Mouse (Mus musculus): ENCODE results near the gene Trp53rkb. TPM values are rescaled to one million over a fixed set of nuclear protein-coding genes. Genes with fewer than 3 reads are reported as not detected.
"Not testable (repeated sequence)": the region's sequence is repeated elsewhere in the genome, so short reads cannot be mapped to it uniquely, and the experiment has no call there.

The Trp53rkb gene
- 10 to 100 TPM in 1 of 2 experiments, 1 to 10 TPM in 1; 7.7 to 12.1 TPM for total RNA-seq (2021)

- no peak for DNase-seq
- intact Hi-C loops (cut with DNase I): no loop called here
Measured at GRCm38 (mm10) chr2:166792355-166792754, at the start of gene Trp53rkb. TSS of gene Trp53rkb (plus strand) at chr2:166792531.

DNA sequence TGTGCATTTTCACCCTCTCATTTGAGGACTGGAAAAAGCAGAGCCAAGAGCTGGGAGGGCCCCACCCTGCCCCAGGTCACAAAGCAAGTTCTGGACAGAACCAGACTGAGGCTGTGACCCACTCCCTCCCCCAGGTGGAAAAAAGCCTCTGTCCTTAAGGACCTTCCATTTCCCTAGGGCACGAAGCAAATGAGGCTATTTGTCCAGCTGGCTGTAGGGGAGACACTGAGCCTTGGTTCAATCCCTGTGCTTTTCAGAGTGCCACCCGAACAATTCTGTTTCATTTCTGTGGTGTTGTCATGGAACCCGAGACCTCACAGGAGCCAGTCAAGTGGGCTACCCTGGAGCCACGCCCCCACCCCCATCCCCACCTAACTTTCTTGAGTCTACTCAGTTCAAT lies 48.8 kb upstream of the Trp53rkb start:
- DNase-seq: no peak

GRCm38 (mm10) chr2:166744433-166744832 lies 47.9 kb upstream of the Trp53rkb start:
- peak; percentile 41 for DNase-seq
- intact Hi-C loops (cut with DNase I): no loop called here

More for the DNA sequence above, 48.8 kb upstream of the Trp53rkb start:
- intact Hi-C loops (cut with DNase I): no loop called here

- DNase-seq: no peak
Measured at GRCm38 (mm10) chr2:166745849-166746248, 46.5 kb upstream of the Trp53rkb start.

DNA sequence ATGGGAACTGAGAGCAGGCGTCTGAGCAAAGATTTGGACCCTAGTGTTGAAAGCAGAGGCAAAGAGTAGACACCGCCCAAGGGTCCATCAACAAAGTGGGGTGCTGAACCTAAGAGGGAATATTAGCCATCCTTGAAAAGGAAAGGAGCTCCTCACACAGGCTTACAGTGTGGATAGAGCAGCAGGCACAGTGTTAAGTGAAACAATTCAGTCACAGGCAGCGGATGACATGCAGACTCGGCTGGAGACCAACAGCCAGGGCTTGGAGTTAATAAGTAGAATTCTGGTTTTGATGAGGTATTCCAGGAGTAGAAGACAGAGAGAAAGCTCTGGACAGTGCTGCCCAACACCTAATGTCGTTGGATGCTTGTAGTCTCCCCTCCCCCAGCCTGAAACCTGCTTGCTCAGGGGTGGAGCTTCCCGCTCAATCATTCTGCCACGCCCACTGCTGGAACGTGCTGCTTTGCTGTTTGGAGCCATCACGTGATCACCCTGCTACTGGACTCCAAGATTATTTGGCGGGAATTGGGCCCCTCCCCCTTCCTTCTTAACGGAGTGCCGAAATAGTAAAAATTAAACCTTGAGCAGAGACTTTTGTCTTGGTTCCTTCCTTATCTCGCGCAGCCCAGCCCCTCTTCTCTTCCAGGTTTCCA lies 45.9 kb upstream of the Trp53rkb start:
- DNase-seq; intact Hi-C loops (cut with DNase I): not testable (repeated sequence)

More at GRCm38 (mm10) chr2:166745849-166746248, 46.5 kb upstream of the Trp53rkb start:
- intact Hi-C loops (cut with DNase I): no loop called here

GRCm38 (mm10) chr2:166750620-166751191 lies 41.6 kb upstream of the Trp53rkb start:
- no peak for DNase-seq
- intact Hi-C loops (cut with DNase I): no loop called here

- DNase-seq: no peak
- intact Hi-C loops (cut with DNase I): no loop called here
Measured at GRCm38 (mm10) chr2:166754194-166754593, 38.1 kb upstream of the Trp53rkb start.

DNA sequence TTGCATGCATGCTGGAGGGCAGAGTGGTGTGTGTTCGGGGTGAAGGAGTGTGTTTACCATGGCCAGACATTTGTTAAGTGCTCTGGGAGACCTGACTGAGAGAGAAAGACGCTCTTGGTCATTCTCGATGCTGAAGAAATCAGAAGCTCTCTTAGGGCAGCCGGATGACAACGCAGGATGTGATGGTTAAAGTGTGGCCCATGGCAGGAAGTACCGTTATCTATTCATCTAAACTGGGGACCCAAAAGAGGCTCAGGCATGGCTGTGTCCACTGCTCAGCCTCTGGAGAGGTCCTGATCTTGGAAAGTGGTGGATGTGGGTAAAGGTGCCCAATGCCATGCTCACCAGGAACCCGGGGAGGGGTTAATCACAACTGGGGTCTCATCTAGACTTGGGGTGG lies 37.6 kb upstream of the Trp53rkb start:
- DNase-seq: no peak
- intact Hi-C loops (cut with DNase I): no loop called here

- DNase-seq: no peak
- intact Hi-C loops (cut with DNase I): no loop called here
Measured at GRCm38 (mm10) chr2:166757969-166758368, 34.4 kb upstream of the Trp53rkb start.

GRCm38 (mm10) chr2:166764051-166764450 lies 28.3 kb upstream of the Trp53rkb start:
- peak; percentile 40 for DNase-seq
- intact Hi-C loops (cut with DNase I): no loop called here

DNA sequence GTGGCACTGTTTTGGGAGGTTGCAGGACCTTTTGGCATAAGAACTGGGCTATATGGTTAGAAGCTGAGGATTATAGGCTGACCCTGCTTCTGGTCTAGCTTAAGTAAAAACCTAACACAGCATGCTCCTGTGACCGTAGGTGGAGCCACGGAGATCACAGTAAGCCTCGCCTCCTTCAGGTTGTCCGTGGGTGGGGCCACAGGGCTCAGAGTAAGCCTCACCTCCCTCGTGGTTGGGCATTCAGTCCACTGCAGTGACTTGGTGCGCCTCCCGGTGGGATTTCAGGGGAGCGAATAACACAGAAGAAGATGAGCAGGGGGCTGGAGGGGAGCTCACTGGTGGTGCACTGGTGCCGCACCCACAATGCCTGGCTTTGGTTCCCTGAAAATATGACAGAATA lies 24.7 kb upstream of the Trp53rkb start:
- DNase-seq: no peak
- intact Hi-C loops (cut with DNase I): no loop called here

DNA sequence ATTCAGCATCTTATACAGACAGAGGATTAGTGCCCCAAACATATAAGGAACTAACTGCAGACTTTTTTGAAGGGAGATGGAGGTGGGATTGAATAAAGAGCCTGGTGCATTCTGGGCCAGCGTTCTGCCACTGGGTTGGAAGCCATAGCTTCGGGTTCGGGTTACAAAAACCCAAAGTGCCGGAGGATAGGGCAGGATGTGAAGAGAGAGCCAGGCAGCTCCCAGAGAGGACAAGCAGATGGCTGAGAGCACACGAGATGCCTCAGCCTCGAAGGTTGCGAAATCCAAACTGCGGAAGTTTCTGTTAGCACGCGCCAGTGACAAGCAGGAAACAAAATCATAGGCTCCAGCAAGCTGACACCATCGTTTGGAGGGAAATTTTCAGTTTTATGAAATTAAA lies 20.9 kb upstream of the Trp53rkb start:
- intact Hi-C loops (cut with DNase I): no loop called here
- no peak for DNase-seq

DNA sequence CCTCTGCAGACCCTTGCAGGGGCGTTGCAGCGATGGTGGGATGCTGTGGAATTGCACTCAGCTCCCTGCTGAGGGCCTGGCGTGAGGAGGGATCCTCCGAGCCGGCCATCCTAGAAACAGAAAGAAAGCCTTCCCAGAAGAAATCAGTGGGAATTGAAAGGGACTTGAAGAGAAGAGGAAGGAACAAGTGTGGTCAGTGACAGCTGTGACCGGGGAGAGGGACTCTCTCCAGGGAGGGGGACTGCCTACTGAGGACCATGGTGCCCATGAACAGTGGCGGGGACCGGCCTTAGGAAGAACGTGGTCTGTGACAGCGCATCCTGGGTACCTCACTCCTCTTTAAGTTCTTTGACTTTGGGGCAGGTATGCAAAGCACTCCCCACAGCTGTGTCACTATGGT lies 18.7 kb upstream of the Trp53rkb start:
- intact Hi-C loops (cut with DNase I): no loop called here
- no peak for DNase-seq

- DNase-seq: no peak
- intact Hi-C loops (cut with DNase I): no loop called here
Measured at GRCm38 (mm10) chr2:166774275-166774674, 18.1 kb upstream of the Trp53rkb start.

GRCm38 (mm10) chr2:166775357-166775893 lies 16.9 kb upstream of the Trp53rkb start:
- intact Hi-C loops (cut with DNase I): no loop called here
- DNase-seq: no peak

DNA sequence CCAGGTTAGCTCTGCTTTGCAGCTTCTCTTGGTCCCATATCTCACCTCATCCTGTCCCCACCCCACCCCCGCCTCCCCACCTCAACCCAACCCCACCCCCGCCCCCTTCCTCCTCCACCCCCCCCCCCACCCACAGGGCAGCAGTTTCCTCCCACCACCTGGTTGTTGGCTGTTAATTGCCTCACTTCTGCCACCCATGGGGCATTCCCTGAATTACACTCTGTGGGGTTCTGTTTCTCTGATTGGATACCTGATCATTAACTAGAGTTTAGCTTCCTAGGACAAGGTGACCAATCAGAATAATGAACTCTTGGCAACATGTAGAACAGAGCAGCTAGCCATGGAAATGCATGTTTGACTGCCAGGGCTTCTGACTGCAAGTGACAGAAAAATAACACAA lies 16.1 kb upstream of the Trp53rkb start:
- peak; percentile 49 for DNase-seq
- intact Hi-C loops (cut with DNase I): no loop called here

GRCm38 (mm10) chr2:166779956-166780355 lies 12.4 kb upstream of the Trp53rkb start:
- no peak for DNase-seq
- intact Hi-C loops (cut with DNase I): no loop called here

DNA sequence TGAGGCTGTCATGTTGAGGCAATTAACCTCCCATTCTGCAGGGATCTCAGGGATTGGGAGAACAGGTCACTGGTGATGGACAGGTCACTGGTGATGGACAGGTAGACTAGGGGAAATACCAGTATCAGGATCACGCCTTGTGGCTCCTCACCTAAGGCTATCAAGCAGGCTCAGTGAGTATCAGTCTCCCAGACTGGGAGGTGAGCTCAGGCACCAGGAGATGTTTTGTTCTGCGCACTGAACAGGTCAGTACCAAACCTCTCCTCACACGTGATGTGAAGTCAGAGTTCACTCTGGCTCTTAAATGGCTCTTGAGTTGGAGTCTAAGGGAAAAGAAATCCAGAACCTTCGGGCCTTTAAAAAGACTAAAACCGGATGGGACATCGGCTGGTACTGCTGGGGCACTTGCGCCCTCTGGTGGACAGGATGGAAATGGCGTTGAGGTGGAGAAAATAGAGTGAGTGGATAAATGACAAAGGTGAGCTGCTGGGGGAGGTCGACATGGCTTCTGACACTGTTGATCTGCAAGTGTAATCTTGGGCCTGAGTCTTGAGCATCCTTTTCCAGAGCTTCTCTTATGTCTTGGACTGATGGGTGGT lies 11.3 kb upstream of the Trp53rkb start:
- intact Hi-C loops (cut with DNase I): loop anchor here (1.0 kb wide), 1 partner anchor 189 kb away; no protein-coding TSS in a partner anchor
- peak; percentile 74 for DNase-seq

DNA sequence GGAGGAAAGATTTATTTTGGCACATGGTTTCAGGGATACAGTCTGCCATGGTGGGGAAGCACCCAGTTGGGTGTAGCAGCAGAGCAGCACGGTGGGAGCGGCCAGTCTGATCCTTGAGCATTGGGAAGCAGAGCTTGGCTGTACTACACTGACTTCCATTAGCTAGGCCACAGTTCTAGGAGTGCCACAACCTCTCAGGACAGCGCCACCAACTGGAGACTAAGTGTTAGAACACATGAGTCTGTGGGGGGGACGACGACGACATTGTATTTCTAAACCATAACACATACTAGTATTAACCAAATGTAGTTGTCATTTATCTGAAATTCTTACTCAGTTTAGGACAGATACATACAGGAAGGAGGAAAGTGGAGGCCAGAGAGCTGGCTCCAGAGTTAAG lies 8.0 kb upstream of the Trp53rkb start:
- no peak for DNase-seq
- intact Hi-C loops (cut with DNase I): no loop called here

DNA sequence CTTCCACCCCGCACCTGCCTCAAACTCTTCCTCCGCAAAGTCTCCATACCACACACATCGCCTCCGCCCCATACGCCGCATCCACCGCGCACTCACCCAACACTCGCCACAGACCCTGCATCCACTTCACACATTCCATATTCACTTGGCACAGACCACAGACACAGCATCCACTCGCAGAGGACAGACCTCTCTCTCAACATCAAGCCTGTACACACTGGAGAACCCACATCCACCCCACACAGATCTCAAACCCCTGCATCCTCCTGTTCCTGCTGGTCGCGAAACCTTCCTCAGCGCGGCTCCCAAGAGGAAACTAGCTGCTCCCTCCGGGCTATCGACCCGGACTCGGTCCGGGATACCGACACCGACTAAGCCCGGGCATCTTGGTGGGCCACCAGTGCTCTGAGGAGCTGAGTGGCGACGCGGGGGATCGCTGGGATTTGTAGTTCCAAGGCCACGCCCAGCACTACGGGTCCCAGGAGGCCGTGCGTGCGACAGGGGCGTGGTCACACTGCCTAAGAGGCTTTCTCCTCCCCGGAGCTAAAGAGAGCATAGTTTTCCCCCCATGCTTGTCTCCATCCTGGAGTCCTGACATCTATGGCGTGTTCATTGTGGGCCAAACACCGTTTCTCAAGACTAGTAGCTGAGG lies 5.9 kb upstream of the Trp53rkb start:
- peak; percentile 93 for DNase-seq
- intact Hi-C loops (cut with DNase I): no loop called here

DNA sequence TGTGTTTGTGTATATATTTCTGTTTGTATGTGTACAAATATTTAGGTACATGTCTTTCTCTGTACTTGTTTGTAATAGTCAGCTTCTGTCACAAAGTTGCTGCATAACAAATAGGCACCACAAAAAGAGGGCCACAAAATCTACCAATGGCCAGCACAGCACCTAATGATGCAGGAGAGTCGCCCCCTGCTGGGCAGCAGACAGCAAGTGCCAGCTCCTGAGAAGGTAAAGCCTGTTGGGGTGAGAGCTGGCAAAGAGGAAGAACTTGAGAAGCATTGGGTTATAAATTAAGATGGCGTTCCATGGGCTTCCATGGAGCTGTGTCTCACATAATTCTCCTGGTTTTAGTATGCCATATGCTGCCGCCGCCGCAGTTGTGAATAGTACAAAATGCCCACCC lies 593 bp upstream of the Trp53rkb start:
- DNase-seq: no peak
- intact Hi-C loops (cut with DNase I): no loop called here

All from left cerebral cortex, postnatal 4 days (tissue).